Mouse (Mus musculus) megakaryocyte progenitor cell, adult 5-6 weeks (primary cell): ENCODE measurements around the gene Oog4. TPM values are rescaled to one million over a fixed set of nuclear protein-coding genes. Genes with fewer than 3 reads are reported as not detected.
A peak's percentile ranks its signal among the peaks of the same experiment; 100 is the strongest.
"Not testable (repeated sequence)": the region's sequence is repeated elsewhere in the genome, so short reads cannot be mapped to it uniquely, and the experiment has no call there.

ENCODE experiments used
- ATAC-seq: replicated peaks from 2 replicates; pipeline ENCODE4 v1.8.0; 2016; ENCODE audit warnings: mild to moderate bottlenecking, moderate TSS enrichment, inconsistent platforms; ENCODE audit not compliant: poor library complexity
- total RNA-seq, 2 experiments: library from RNA; stranded (forward) in 1 of 2; stranded (reverse) in 1 of 2; fragments of 157-497, 149-512 nt in 1 of 2; fragments of 200-1000 nt in 1 of 2; gene quantifications; 2 replicates each; pipeline versions ENCODE4 v1.2.3 to v1.2.4; 2015 to 2017

The Oog4 gene
- total RNA-seq (2015) (not detected in 2 replicates), total RNA-seq (2017) (not detected in 2 replicates)

DNA sequence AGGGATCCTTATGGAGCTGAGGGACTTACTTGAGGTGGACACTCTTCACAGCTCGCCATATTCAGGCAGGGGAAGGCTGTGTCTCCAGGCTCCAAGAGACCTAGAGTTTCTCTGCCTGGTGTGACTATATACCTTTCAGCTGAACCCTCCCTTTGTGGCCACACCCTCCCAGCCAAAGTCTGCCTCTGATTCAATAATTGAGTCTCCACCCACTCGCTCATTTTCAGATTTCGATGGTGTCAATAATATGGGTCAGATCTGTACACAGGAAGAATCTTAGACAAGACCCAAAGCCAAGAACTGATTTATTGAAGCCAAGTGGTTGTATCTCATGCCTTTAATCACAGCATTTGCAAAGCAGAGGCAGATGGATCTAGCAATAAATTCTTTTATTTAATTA, at the start of gene Oog4:
Gene Oog4 (minus strand): TSS at position 101 of the 400 bp plus-strand sequence.
- no peak for ATAC-seq

DNA sequence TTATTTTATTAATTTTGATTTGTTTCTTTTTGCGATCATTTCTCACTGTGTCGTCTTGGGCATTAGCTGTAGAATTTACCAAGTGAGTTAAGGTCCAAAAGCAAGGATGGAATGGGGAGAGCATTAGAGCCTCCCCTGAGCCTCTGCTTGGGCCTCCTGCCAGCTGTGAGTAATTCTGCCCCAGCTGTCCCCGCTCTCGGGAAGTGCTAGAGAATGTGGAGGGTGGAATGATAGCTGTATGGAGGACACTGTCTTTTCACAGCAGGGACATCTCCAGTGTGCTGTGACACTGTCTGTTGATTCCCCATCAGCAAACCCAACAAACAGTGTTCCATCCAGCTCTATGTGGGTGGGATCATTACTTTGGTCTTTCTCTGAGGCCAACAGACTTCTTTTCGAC, 23.4 kb downstream of the Oog4 start:
- not testable (repeated sequence) for ATAC-seq

- ATAC-seq, result no peak
Observed at GRCm38 (mm10) chr4:143414121-143414520, 36.0 kb downstream of the Oog4 start.

DNA sequence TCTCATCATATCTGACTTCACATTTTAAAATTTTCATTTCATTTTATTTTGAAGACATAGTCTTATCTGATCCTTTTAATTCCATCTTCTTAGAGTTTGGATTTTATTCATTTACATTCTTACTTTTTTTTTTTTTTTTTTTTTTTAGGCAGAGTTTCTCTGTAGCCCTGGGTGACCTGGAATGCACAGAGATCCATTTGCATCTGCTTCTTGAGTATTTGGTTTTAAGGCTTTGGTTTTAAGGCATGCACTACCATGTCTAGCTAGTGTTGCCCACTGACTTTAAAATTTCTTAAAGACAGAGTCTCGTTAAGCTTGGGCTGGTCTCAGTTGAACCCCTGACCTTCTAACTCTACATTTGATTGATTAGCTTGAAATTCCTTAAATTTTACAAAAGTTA, 36.5 kb downstream of the Oog4 start:
- no peak for ATAC-seq

GRCm38 (mm10) chr4:143412219-143413092, 37.7 kb downstream of the Oog4 start, which contains the start of gene Pramef8:
Pramef8 (plus strand) TSS chr4:143412426.
- ATAC-seq, result peak; percentile 95

DNA sequence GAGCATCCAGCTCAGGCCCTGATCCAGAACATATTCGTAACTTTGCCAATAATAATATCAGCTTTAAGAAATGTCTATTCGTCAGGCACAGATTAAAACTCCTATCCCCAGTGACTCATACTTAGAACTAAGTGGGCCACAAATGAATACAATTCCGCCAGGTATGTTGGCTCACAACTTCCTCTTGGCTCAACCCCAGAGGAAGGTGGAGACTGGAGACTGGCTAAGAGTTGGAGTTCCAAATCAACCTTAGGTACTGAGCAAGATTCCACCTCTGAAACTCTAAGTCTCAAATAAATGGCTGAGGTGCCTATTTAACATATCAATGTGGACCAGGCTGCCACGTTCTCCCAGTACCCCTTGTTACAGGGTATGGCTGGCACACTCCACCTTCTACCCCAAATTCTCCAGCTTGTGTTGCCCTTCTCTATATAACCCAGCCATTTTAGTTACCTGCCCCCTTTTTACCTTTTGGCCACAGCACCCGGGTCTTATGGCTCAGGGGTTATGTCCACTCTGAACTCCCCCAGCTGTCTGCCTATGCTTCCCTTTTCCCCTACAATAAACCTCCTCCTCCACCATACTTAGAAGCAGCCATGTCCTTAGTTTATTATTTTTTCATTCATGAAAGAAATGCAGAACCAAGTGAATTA, 38.4 kb downstream of the Oog4 start:
- ATAC-seq, result no peak; the same call in 1 of the 2 replicates

DNA sequence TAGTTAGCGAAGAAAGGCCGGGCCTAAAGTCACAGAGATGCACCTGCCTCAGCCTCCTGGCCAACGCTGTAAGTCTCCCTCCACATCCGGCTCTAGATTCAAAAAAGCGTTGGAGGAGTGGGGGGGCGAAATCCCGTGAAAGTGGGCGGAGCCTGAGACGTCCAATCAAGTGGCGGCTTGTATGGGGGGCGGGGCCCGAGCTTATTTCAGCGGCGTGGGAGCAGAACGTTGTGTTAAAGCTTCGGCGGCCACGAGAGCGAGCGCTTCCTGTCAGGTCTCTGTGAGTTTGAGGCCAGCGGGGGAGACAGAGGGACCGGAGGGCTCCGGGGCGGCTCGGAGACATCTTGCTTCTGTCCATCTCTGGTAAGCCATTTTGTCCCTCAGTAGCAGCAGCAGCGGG, 55.9 kb downstream of the Oog4 start, which contains the start of gene Pramel1:
Gene Pramel1 (plus strand): TSS at position 248 of the 400 bp plus-strand sequence.
- no peak for ATAC-seq

DNA sequence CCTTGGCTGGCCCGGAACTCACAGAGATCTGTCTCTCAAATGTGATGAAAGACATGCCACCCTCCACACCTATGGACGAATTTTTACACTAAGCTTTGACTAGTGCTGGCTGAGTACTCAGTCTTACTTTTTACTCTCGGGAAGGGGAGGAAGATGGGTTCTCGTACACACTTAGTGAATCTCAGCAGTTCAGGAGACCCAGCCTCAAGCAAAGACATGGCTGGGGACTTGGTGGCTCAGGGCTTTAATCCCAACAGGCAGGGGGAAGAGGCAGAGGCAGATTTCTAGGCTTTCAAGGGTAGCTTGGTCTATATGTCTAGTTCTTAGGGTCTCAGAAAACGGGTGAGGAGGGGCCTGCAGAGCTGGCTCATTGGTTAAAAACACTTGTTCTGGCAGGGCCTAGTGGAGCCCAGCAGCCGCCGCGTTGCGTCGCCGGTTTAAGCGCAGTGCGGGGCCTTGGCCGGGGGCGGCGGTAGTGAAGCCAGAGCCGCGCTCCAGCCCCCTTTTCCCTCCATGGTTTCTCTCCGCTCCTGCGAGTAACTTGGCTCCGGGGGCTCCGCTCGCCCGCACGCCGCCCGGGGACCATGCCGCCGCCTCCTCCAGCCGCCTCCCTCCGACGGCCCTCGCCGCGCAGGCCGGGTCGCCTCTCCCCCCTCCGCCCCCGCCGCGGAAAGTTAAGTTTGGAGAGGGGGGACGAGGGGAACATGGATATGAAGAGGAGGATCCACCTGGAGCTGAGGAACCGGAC, 61.0 kb downstream of the Oog4 start:
- ATAC-seq, result peak; percentile 98

Other genes with a start within 250 kb of the Oog4 start
- 16.1 and 16.5 TPM in 2 replicates for gene Prdm2, start 237.3 kb downstream of the Oog4 start, total RNA-seq (2015)
- 9.5 and 12.5 TPM in 2 replicates for gene Prdm2, start 237.3 kb downstream of the Oog4 start, total RNA-seq (2017)
- not detected in 2 replicates for gene Pdpn, start 150.8 kb downstream of the Oog4 start, total RNA-seq (2015)
- gene Pdpn, start 150.8 kb downstream of the Oog4 start, total RNA-seq (2017), result not detected in 2 replicates
- not detected in 2 replicates for gene Lrrc38, start 100.6 kb downstream of the Oog4 start, total RNA-seq (2015)
- gene Lrrc38, start 100.6 kb downstream of the Oog4 start, total RNA-seq (2017), result not detected in 2 replicates
- not detected in 2 replicates for gene Pramel1, start 55.9 kb downstream of the Oog4 start, total RNA-seq (2015)
- not detected in 2 replicates for gene Pramel1, start 55.9 kb downstream of the Oog4 start, total RNA-seq (2017)
- gene Pramef8, start 37.9 kb downstream of the Oog4 start, total RNA-seq (2015), result 7.5 and 10.1 TPM in 2 replicates
- 7.7 and 10.2 TPM in 2 replicates for gene Pramef8, start 37.9 kb downstream of the Oog4 start, total RNA-seq (2017)
- not detected in 2 replicates for gene Gm13043, start 61.0 kb upstream of the Oog4 start, total RNA-seq (2015)
- gene Gm13043, start 61.0 kb upstream of the Oog4 start, total RNA-seq (2017), result not detected in 2 replicates
- gene Gm13040, start 85.6 kb upstream of the Oog4 start, total RNA-seq (2015), result not detected in 2 replicates
- gene Gm13040, start 85.6 kb upstream of the Oog4 start, total RNA-seq (2017), result not detected in 2 replicates
- gene BC080695, start 101.4 kb upstream of the Oog4 start, total RNA-seq (2015), result not detected in 2 replicates
- not detected in 2 replicates for gene BC080695, start 101.4 kb upstream of the Oog4 start, total RNA-seq (2017)
- gene Gm13057, start 101.4 kb upstream of the Oog4 start, total RNA-seq (2015), result not detected in 2 replicates
- not detected in 2 replicates for gene Gm13057, start 101.4 kb upstream of the Oog4 start, total RNA-seq (2017)
- not detected in 2 replicates for gene Gm13083, start 164.7 kb upstream of the Oog4 start, total RNA-seq (2015)
- gene Gm13083, start 164.7 kb upstream of the Oog4 start, total RNA-seq (2017), result not detected in 2 replicates
- not detected in 2 replicates for gene Gm13088, start 206.9 kb upstream of the Oog4 start, total RNA-seq (2015)
- not detected in 2 replicates for gene Gm13088, start 206.9 kb upstream of the Oog4 start, total RNA-seq (2017)